Mouse (Mus musculus): ENCODE results near the gene Il6ra. TPM values are rescaled to one million over a fixed set of nuclear protein-coding genes. Genes with fewer than 3 reads are reported as not detected.

Il6ra gene
- total RNA-seq, 2 experiments from 2014 or later, result 4.3 to 6.4 TPM

- DNase-seq, result no peak
- Histone ChIP-seq H3K4me3 (no peak overlapping the region), H3K27ac (no peak overlapping the region; the same call in 1 of the 2 replicates)
- peak; percentile 53 for TF ChIP-seq CTCF (IDR thresholded peaks at IDR 0.05)
- intact Hi-C loops (cut with DNase I), result loop anchor here (1.0 to 5.0 kb wide), 3 partner anchors 72 to 145 kb away; no protein-coding TSS in a partner anchor
These were observed 55.6 kb downstream of the Il6ra start for GRCm38 (mm10) chr3:89857353-89857752.

GRCm38 (mm10) chr3:89853752-89854151 is 59.2 kb downstream of the Il6ra start:
- H3K4me3 ChIP-seq, result peak overlapping the region; percentile 7; the same call in 1 of the 2 replicates
- DNase-seq, result peak; percentile 48
- intact Hi-C loops (cut with DNase I), result loop anchor here (2.0 kb wide), 1 partner anchor 21 kb away; no protein-coding TSS in a partner anchor

GRCm38 (mm10) chr3:89848083-89848482 is 64.9 kb downstream of the Il6ra start:
- H3K27ac ChIP-seq, result peak overlapping the region; percentile 57
- TF ChIP-seq CTCF (IDR thresholded peaks at IDR 0.05), result no peak
- intact Hi-C loops (cut with DNase I), result no loop called here

More at GRCm38 (mm10) chr3:89853752-89854151, 59.2 kb downstream of the Il6ra start:
- peak; percentile 27 for TF ChIP-seq CTCF (IDR thresholded peaks at IDR 0.05)
- H3K27ac ChIP-seq, result peak overlapping the region; percentile 83

GRCm38 (mm10) chr3:89847596-89847995 is 65.4 kb downstream of the Il6ra start:
- peak overlapping the region; percentile 57 for H3K27ac ChIP-seq
- intact Hi-C loops (cut with DNase I), result no loop called here
- no peak for TF ChIP-seq CTCF (IDR thresholded peaks at IDR 0.05)

More at GRCm38 (mm10) chr3:89848083-89848482, 64.9 kb downstream of the Il6ra start:
- H3K4me3 ChIP-seq, result no peak overlapping the region
- DNase-seq, result no peak

GRCm38 (mm10) chr3:89847126-89847525 is 65.9 kb downstream of the Il6ra start:
- Histone ChIP-seq H3K27ac (peak overlapping the region; percentile 57), H3K4me3 (no peak overlapping the region)
- intact Hi-C loops (cut with DNase I), result no loop called here

More at GRCm38 (mm10) chr3:89847596-89847995, 65.4 kb downstream of the Il6ra start:
- H3K4me3 ChIP-seq, result no peak overlapping the region
- no peak for DNase-seq

GRCm38 (mm10) chr3:89845814-89846213 is 67.2 kb downstream of the Il6ra start:
- no peak overlapping the region for H3K4me3 ChIP-seq
- H3K27ac ChIP-seq, result peak overlapping the region; percentile 21; the same call in 1 of the 2 replicates
- no peak for DNase-seq
- TF ChIP-seq CTCF (IDR thresholded peaks at IDR 0.05), result no peak
- intact Hi-C loops (cut with DNase I), result no loop called here

More at GRCm38 (mm10) chr3:89847126-89847525, 65.9 kb downstream of the Il6ra start:
- no peak for DNase-seq
- no peak for TF ChIP-seq CTCF (IDR thresholded peaks at IDR 0.05)

GRCm38 (mm10) chr3:89843148-89843547 is 69.8 kb downstream of the Il6ra start:
- peak; percentile 46 for DNase-seq
- Histone ChIP-seq H3K4me3 (0 out of 2 replicates have a peak overlapping the region, but pooled peaks have one; percentile 7), H3K27ac (peak overlapping the region; percentile 81)
- peak; percentile 23; the same call in 1 of the 2 replicates for TF ChIP-seq CTCF (IDR thresholded peaks at IDR 0.05)
- intact Hi-C loops (cut with DNase I), result no loop called here

- peak; percentile 40 for DNase-seq
- TF ChIP-seq CTCF (IDR thresholded peaks at IDR 0.05), result peak; percentile 58
- peak overlapping the region; percentile 81 for H3K27ac ChIP-seq
These were observed 70.7 kb downstream of the Il6ra start for GRCm38 (mm10) chr3:89842258-89842657.

GRCm38 (mm10) chr3:89835362-89835761 is 77.6 kb downstream of the Il6ra start:
- H3K4me3 ChIP-seq, result peak overlapping the region; percentile 38
- H3K27ac ChIP-seq, result peak overlapping the region; percentile 60
- no peak for TF ChIP-seq CTCF (IDR thresholded peaks at IDR 0.05)
- peak; percentile 38 for DNase-seq
- intact Hi-C loops (cut with DNase I), result no loop called here

More at GRCm38 (mm10) chr3:89842258-89842657, 70.7 kb downstream of the Il6ra start:
- intact Hi-C loops (cut with DNase I), result no loop called here
- no peak overlapping the region for H3K4me3 ChIP-seq

GRCm38 (mm10) chr3:89830815-89831591 is 82.0 kb downstream of the Il6ra start, which contains the start of gene She:
She (plus strand) TSS chr3:89831370.
- H3K27ac ChIP-seq, result peak within 1 kb of the TSS; percentile 85
- intact Hi-C loops (cut with DNase I), result no loop called here
- DNase-seq, result peak; percentile 59
- peak within 1 kb of the TSS; percentile 75 for H3K4me3 ChIP-seq
- TF ChIP-seq CTCF (IDR thresholded peaks at IDR 0.05), result peak; percentile 2; the same call in 1 of the 2 replicates

GRCm38 (mm10) chr3:89826295-89826694 is 86.7 kb downstream of the Il6ra start:
- H3K4me3 ChIP-seq, result no peak overlapping the region
- H3K27ac ChIP-seq, result no peak overlapping the region
- no peak for TF ChIP-seq CTCF (IDR thresholded peaks at IDR 0.05)
- no peak for DNase-seq
- intact Hi-C loops (cut with DNase I), result no loop called here

- Histone ChIP-seq H3K27ac (no peak overlapping the region), H3K4me3 (no peak overlapping the region)
- no peak for DNase-seq
- no peak for TF ChIP-seq CTCF (IDR thresholded peaks at IDR 0.05)
- intact Hi-C loops (cut with DNase I), result no loop called here
These were observed 89.4 kb downstream of the Il6ra start for GRCm38 (mm10) chr3:89823594-89823993.

All from gastrocnemius, adult 2 months (tissue).